Mouse (Mus musculus): ENCODE data around the gene Ap3s2.

Gene Ap3s2

DNA sequence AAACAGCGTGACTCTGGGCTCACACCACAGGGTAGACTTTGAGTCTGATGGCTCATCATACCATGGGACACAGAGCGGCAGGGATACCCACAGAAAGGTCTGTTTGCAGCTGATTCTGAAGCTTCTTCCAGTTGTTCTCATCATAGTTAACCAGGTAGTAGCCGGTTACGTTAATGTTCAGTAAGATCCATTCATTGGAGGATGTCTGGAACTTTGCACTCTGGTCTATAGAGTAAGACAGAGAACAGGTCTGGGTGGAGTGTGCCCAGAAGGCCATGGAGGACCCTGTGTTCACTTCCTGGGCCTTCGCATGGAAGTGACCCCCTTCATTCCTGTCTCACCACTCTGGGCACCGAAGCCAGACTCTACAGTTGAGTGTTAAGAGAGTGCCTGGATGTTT is 85.3 kb downstream of the Ap3s2 start:
- no peak for TF ChIP-seq GATA4 (IDR thresholded peaks at IDR 0.05; ENCODE audit: insufficient replicate concordance, low read length)

DNA sequence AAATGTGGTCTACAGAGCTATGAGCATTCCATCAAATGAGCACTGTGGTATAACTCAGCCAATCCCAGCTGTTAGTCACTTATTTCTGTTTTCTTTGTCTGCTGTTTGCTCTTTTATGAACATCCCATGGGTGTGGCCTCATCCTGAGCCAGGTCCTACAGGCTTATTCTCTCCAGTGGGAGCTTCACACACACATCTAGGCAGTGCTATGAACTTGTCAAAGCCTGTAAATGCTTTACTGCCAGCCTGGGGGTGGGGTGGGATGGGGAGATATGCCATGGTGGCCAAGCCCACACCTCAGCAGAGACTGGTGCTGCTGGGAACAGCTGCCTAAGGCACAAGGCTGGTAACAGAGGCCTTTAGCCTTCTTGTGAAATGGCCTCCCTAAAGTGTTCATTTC is 87.5 kb downstream of the Ap3s2 start:
- no peak for TF ChIP-seq GATA4 (IDR thresholded peaks at IDR 0.05; ENCODE audit: insufficient replicate concordance, low read length)

DNA sequence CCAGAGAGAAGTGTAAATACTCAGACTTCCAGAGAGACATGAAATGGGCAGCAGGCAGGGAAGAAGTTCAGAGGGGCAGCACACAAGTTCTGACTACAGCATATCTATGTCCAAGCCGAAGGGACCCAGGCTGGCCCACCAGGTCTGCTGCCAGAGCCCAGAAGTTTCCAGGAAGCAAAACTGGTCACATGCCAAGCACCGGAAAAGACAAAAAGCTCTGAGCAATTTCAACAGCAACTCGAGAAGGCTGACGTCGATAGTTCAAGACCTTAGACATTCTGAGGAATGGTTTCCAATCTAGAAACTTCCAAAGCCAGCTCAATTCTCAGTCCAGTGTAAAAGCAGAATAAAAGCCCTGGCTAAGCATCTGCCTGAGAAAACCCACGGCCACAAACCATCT is 88.9 kb downstream of the Ap3s2 start:
- no peak for TF ChIP-seq GATA4 (IDR thresholded peaks at IDR 0.05; ENCODE audit: insufficient replicate concordance, low read length)

DNA sequence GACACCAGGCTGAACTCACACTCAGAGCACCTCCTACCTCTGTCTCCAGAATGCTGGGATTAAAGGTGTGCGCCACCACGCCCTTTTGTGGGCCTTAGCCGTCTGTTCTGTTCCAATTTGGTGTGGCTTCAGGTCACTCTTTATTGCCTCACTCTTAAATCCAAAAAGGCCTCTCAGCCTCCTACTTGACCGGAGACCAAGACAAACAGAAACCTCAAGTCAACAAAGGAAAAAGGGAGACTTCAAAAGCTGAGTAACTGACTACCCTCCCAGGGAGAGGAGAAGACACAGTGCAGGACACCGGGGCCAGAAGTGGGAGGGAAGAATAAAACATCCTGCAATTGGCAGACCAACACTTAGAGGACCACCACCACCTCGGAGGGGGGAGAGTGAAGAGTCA is 89.3 kb downstream of the Ap3s2 start:
- TF ChIP-seq GATA4 (IDR thresholded peaks at IDR 0.05; ENCODE audit: insufficient replicate concordance, low read length), result no peak

DNA sequence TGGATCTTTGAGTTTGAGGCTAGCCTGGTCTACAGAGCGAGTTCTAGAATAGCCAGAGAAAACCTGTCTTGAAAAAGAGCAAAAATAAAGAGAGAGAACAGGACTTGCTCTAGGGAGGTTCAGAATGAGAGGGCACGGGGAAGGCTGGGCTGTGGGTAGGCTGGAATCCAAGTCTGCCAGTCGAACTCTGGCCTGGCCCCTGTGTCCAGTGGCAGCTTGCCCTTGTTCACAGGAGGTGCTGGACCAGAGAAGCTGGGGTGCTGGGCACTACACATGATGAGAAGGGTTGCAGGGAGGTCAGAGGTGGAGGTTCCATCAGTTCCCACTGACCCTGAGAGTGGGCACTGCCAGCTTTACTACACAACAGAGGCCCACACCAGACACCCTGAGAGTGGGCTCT is 92.1 kb downstream of the Ap3s2 start:
- TF ChIP-seq GATA4 (IDR thresholded peaks at IDR 0.05; ENCODE audit: insufficient replicate concordance, low read length), result no peak
